Mouse (Mus musculus): Measurements from ENCODE around the gene Herc3. TPM values are rescaled to one million over a fixed set of nuclear protein-coding genes. Genes with fewer than 3 reads are reported as not detected.
A peak's percentile ranks its signal among the peaks of the same experiment; 100 is the strongest.
"Not testable (repeated sequence)": the region's sequence is repeated elsewhere in the genome, so short reads cannot be mapped to it uniquely, and the experiment has no call there.

Herc3 gene
- polyA plus RNA-seq (2016; fragmentation: Nextera tagmentation; extraction: Ambion mirVana) = 7.5 and 8.3 TPM in 2 replicates

DNA sequence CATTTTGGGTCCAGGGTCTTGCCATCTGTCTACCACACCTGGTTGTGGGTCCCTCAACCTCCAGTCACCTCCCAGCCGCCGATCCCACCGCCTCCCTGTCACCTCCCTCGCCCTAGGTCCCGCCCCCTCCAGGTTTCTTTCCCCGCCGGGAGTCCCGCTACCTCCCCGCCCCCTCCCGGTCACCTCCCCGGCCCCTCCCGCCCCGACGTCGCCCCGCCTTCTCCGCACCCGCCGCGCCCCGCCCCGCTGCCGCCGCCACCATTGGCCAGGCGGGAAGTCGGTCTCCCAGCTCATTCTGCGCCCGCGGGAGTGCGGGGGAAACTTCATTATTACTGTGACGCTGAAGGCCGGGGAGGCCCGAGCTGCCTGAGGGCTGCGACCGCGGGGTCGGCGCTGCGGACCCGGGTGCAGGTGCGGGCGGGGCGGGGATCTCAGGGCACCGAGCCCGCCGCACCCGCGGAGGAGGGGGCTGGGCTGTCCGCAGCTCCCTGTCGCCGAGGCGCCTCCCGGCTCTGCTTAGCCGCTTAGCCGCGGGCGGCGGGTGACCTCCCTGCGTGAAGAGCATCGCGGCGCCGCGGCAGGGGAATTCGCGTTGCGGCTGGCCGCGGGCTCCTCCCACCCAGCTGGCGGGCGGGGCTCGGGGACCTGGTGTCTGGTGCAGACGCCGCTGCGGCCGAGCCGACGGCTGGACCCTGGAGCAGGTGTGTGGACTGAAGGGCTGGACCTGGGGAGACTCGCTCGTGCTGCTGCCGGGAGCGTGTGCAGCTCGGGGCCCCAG is at the start of gene Herc3:
Gene Herc3 (plus strand): TSS at position 234 of the 778 bp plus-strand sequence.
- H3K27me3 ChIP-seq = no peaks in the 10 kb centered on the region
- H3K4me3 ChIP-seq (replicated peaks) = peak within 1 kb of the TSS; percentile 82
- ATAC-seq (ENCODE audit: insufficient number of reproducible peaks, insufficient read depth, low FRiP score, low TSS enrichment, low read depth) = peak; percentile 82
- peak within 1 kb of the TSS; percentile 77 for H3K4me2 ChIP-seq
- H3K36me3 ChIP-seq = no peaks in the 10 kb centered on the region
- H3K9ac ChIP-seq (replicated peaks) = peak within 1 kb of the TSS; percentile 79
- WGBS = 2% methylated on average over 75 of the region's 83 CpGs
- H3K27ac ChIP-seq = peak within 1 kb of the TSS; percentile 86
- H3K9me3 ChIP-seq = no peaks in the 10 kb centered on the region
- 0 out of 2 replicates have a peak, but pooled peaks cover 7% of the 10 kb centered on the region for H3K4me1 ChIP-seq (replicated peaks)

DNA sequence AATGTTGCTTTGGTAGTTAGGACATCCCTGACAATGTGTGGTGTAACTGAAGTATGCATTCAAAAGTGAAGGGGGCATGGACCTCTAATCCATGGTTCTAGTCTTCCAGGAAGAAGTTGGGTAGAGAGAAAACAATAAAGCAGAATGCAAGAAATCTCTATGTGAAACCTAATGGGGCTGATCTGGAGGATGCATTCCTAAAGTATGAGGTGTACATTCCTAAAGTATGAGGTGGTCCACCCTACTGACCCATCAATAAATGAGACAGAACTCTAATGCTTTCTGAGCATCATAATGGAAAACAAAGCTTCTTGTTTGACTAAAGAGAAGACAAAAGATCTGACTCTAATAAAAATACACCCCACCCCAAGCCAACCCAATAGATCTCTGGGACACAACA is 29.9 kb upstream of the Herc3 start:
- no peak overlapping the region for H3K4me2 ChIP-seq
- H3K9me3 ChIP-seq = no peaks in the 10 kb centered on the region
- ATAC-seq (ENCODE audit: insufficient number of reproducible peaks, insufficient read depth, low FRiP score, low TSS enrichment, low read depth) = no peak
- H3K9ac ChIP-seq (replicated peaks) = no peak overlapping the region
- no peaks in the 10 kb centered on the region for H3K36me3 ChIP-seq
- H3K27me3 ChIP-seq = no peaks in the 10 kb centered on the region
- H3K27ac ChIP-seq = no peak overlapping the region
- H3K4me3 ChIP-seq (replicated peaks) = no peak overlapping the region
- no peaks in the 10 kb centered on the region for H3K4me1 ChIP-seq (replicated peaks)

DNA sequence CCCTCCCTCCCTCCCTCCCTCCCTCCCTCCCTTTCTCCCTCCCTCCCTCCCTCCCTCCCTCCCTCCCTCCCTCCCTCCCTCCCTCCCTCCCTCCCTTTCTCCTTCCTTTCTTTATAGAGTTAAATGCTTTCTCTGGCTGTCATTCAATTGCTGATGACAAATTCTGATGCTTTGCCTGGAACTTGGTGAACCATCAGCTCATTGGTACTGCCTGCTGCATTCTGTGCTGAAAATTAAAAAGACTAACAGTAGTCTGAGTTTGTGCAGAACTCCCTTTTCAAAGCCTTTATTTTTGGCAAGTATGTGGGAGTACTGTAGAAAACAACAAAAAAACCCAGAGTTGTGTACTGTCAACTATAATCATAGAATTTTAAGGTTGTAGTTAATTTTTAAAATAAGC is 16.9 kb upstream of the Herc3 start:
- no peak overlapping the region for H3K4me2 ChIP-seq
- H3K9ac ChIP-seq (replicated peaks) = no peak overlapping the region
- H3K36me3 ChIP-seq = no peaks in the 10 kb centered on the region
- no peaks in the 10 kb centered on the region for H3K9me3 ChIP-seq
- no peaks in the 10 kb centered on the region for H3K4me1 ChIP-seq (replicated peaks)
- H3K27me3 ChIP-seq = no peaks in the 10 kb centered on the region
- H3K27ac ChIP-seq = no peak overlapping the region
- H3K4me3 ChIP-seq (replicated peaks) = no peak overlapping the region
- no peak for ATAC-seq (ENCODE audit: insufficient number of reproducible peaks, insufficient read depth, low FRiP score, low TSS enrichment, low read depth)

DNA sequence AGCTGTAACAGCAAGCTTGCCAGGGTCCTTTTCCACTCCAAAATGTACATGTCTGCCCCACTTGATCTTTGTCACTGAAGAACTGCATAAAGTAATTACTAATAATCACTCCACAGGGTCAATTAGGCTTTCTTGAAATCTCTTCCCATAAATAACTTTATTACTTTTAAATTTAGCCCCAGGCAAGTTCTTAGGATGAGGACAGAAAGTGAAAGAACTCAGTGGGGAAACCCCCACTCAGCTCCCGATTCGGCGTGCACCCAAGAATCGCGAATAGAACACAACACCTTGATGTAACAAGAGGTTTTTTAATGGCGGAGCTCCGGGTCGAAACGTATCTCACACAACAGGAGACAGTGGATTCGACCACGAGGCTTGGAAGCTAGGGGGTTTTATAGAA is 14.2 kb upstream of the Herc3 start:
- not testable (repeated sequence) for H3K36me3 ChIP-seq; H3K9me3 ChIP-seq; H3K27ac ChIP-seq; ATAC-seq (ENCODE audit: insufficient number of reproducible peaks, insufficient read depth, low FRiP score, low TSS enrichment, low read depth); H3K4me2 ChIP-seq; H3K4me3 ChIP-seq (replicated peaks); H3K9ac ChIP-seq (replicated peaks); H3K4me1 ChIP-seq (replicated peaks); H3K27me3 ChIP-seq
- 94% methylated on average over 5 of the region's 11 CpGs for WGBS

DNA sequence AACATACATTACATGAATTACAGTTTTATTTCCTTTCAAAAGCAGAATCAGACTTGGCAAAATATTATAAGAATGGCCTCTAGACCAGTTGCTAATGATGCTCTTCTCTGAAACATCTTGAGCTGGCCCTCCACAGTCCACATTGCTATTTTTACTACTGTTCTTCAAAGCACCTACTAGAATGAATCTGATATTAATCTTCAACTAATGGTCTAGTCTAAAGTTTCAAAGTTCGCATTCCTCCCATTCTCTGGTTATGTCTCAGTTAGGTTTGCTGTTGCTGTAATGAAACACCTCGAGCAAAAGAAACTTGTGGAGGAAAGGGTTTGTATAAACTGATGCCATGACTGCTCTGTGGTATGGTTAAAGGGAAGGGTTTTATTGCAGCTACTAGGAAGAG is 5.6 kb upstream of the Herc3 start:
- ATAC-seq (ENCODE audit: insufficient number of reproducible peaks, insufficient read depth, low FRiP score, low TSS enrichment, low read depth) = no peak
- no peaks in the 10 kb centered on the region for H3K36me3 ChIP-seq
- H3K27me3 ChIP-seq = no peaks in the 10 kb centered on the region
- no peak overlapping the region for H3K4me2 ChIP-seq
- no peaks in the 10 kb centered on the region for H3K4me1 ChIP-seq (replicated peaks)
- no peak overlapping the region for H3K27ac ChIP-seq
- 73% methylated on average over 2 of the region's 2 CpGs for WGBS
- H3K9ac ChIP-seq (replicated peaks) = no peak overlapping the region
- no peaks in the 10 kb centered on the region for H3K9me3 ChIP-seq
- H3K4me3 ChIP-seq (replicated peaks) = no peak overlapping the region

DNA sequence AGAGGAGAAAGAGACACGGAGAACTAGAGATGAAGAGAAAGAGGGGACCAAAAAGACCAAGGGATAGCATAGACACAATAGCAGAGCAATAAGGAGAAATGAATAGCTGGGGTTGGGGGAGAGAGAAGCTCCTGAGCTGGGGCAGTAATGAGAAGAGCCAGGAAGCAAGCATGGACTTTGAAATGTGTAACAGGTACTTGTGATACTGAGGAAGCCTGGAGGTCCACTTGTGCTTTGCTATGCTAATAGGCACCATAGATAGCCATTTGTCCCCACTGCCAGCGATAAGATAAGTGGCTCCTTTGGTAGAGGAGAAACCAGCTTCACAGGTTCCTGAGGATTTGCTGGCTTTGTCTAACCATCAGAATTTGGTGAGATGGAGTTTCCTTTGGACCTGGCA is 5.2 kb upstream of the Herc3 start:
- Histone ChIP-seq H3K4me1 (replicated peaks) (no peaks in the 10 kb centered on the region), H3K4me2 (no peak overlapping the region), H3K36me3 (no peaks in the 10 kb centered on the region), H3K27me3 (no peaks in the 10 kb centered on the region), H3K9me3 (no peaks in the 10 kb centered on the region), H3K27ac (no peak overlapping the region), H3K9ac (replicated peaks) (no peak overlapping the region), H3K4me3 (replicated peaks) (no peak overlapping the region)
- 70% methylated on average over 2 of the region's 2 CpGs for WGBS
- no peak for ATAC-seq (ENCODE audit: insufficient number of reproducible peaks, insufficient read depth, low FRiP score, low TSS enrichment, low read depth)

DNA sequence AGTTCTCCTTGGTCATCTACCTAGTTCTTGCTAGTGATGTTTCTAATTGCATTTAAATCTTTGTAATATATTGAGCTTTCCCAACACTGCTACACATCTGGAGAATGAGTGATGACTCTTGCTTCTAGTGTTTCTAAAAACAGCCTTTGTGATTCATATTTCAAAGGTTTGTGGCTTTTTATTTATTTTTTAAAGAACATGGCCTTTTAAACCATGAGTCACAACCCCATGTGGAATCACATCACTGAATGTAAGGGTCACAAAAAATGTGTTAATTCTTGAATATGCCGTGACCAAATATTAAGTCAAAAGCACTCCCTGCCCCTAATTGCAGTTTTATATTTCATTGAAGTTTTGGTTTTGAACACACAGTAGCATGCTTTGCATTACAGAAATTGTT is 2.7 kb upstream of the Herc3 start:
- H3K27me3 ChIP-seq = no peaks in the 10 kb centered on the region
- no peak overlapping the region for H3K27ac ChIP-seq
- no peak overlapping the region for H3K4me3 ChIP-seq (replicated peaks)
- no peaks in the 10 kb centered on the region for H3K9me3 ChIP-seq
- ATAC-seq (ENCODE audit: insufficient number of reproducible peaks, insufficient read depth, low FRiP score, low TSS enrichment, low read depth) = no peak
- H3K4me2 ChIP-seq = no peak overlapping the region
- H3K9ac ChIP-seq (replicated peaks) = no peak overlapping the region
- H3K4me1 ChIP-seq (replicated peaks) = 0 out of 2 replicates have a peak, but pooled peaks cover 7% of the 10 kb centered on the region
- WGBS = 80% methylated on average over 1 of the region's 1 CpGs
- no peaks in the 10 kb centered on the region for H3K36me3 ChIP-seq

DNA sequence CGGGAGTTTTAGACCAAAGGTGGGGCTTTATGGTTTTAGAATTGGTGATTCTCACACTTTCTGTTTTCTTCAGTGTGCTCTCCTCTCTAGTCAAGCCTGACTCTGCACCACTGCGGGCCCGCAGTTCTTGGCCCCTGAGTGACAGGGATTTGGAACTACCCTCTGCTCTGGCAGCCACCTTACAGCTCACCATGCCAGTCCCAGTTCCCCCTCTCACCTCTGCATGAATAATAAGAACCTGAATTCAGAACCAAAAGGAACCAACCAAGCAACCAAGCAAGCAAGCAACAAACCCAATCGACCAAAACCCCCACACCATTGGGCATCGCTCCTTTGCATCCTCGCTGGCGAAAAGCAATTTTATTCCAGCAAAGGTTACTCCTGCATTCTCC is 429 bp upstream of the Herc3 start:
- H3K36me3 ChIP-seq = no peaks in the 10 kb centered on the region
- H3K9ac ChIP-seq (replicated peaks) = peak overlapping the region; percentile 79; the same call in 1 of the 2 replicates
- H3K4me3 ChIP-seq (replicated peaks) = peak overlapping the region; percentile 82
- WGBS = 14% methylated on average over 7 of the region's 7 CpGs
- H3K4me2 ChIP-seq = peak overlapping the region; percentile 77
- H3K27ac ChIP-seq = no peak overlapping the region
- H3K9me3 ChIP-seq = no peaks in the 10 kb centered on the region
- 0 out of 2 replicates have a peak, but pooled peaks cover 7% of the 10 kb centered on the region for H3K4me1 ChIP-seq (replicated peaks)
- no peaks in the 10 kb centered on the region for H3K27me3 ChIP-seq
- ATAC-seq (ENCODE audit: insufficient number of reproducible peaks, insufficient read depth, low FRiP score, low TSS enrichment, low read depth) = 0 out of 2 replicates have a peak, but pooled peaks have one; percentile 21

DNA sequence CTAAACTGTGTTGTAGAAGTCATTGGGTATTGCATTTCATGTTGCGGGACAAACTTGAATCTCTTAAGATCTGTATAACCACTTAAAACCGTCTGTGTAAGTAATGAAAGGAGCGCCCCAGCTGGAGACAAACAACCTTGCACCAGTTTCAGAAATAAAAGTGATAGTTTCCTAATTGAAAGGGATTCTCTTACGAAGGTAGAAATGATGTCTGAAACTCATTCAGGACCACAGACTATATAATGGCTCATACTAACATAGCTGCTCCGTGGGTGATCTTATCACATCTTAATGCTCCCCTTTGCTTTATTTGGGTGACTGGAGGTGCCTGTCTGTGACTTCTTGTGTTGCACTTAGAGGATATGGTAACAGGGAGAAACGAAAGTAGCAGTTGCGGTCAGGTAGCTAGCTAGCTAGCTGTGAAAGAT is 1.3 kb downstream of the Herc3 start:
- WGBS = 32% methylated on average over 7 of the region's 7 CpGs
- H3K4me3 ChIP-seq (replicated peaks) = peak overlapping the region; percentile 82
- no peak overlapping the region for H3K9ac ChIP-seq (replicated peaks)
- ATAC-seq (ENCODE audit: insufficient number of reproducible peaks, insufficient read depth, low FRiP score, low TSS enrichment, low read depth) = no peak
- no peak overlapping the region for H3K27ac ChIP-seq
- peak overlapping the region; percentile 77 for H3K4me2 ChIP-seq
- 0 out of 2 replicates have a peak, but pooled peaks cover 7% of the 10 kb centered on the region for H3K4me1 ChIP-seq (replicated peaks)
- H3K27me3 ChIP-seq = no peaks in the 10 kb centered on the region
- no peaks in the 10 kb centered on the region for H3K9me3 ChIP-seq
- no peaks in the 10 kb centered on the region for H3K36me3 ChIP-seq

DNA sequence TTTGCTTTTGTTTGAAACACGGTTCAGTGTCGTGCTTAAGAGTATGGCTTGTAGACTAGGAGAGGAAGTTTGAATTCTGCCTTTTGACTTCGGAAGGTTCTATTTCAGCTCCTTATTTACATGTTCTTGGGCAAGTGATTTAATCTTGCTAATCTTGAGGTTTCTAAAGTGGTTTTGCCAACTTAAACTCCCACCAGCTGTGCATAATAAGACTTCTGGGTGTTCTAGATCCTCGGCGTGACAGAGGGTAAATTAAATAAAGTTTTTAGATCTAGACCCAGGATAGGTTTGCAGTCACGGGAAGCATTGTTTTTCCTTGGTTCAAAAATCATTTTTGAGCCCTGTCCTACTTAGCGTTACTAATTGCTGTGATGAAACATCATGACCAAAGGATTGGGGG is 3.2 kb downstream of the Herc3 start:
- Histone ChIP-seq H3K4me1 (replicated peaks) (0 out of 2 replicates have a peak, but pooled peaks cover 7% of the 10 kb centered on the region), H3K36me3 (no peaks in the 10 kb centered on the region), H3K4me3 (replicated peaks) (no peak overlapping the region), H3K27ac (no peak overlapping the region), H3K4me2 (no peak overlapping the region), H3K9me3 (no peaks in the 10 kb centered on the region), H3K9ac (replicated peaks) (no peak overlapping the region), H3K27me3 (no peaks in the 10 kb centered on the region)
- WGBS = 87% methylated on average over 7 of the region's 7 CpGs
- ATAC-seq (ENCODE audit: insufficient number of reproducible peaks, insufficient read depth, low FRiP score, low TSS enrichment, low read depth) = no peak

DNA sequence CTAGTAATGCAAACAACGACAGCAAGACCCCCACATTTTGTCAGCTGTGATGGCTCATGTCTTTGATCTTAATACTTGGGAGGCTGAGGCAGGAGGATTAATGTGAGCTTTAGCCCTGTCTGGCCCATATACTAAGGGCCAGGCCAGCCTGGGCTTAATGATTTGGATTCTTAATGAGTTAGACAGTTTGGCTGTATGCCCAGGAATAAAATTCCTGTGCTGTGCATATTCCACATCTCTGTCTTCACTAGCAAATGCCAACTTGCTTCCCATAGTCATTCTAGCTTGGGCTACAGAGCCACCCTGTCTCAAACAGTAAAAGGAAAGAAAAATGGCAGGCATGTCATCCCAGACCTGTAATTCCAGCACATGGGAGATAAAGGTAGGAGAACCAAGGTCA is 4.3 kb downstream of the Herc3 start:
- H3K27ac ChIP-seq = no peak overlapping the region
- H3K9ac ChIP-seq (replicated peaks) = no peak overlapping the region
- ATAC-seq (ENCODE audit: insufficient number of reproducible peaks, insufficient read depth, low FRiP score, low TSS enrichment, low read depth) = no peak
- no peaks in the 10 kb centered on the region for H3K9me3 ChIP-seq
- H3K36me3 ChIP-seq = no peaks in the 10 kb centered on the region
- H3K4me1 ChIP-seq (replicated peaks) = 0 out of 2 replicates have a peak, but pooled peaks cover 7% of the 10 kb centered on the region
- no peaks in the 10 kb centered on the region for H3K27me3 ChIP-seq
- 83% methylated on average over 1 of the region's 1 CpGs for WGBS
- no peak overlapping the region for H3K4me2 ChIP-seq
- H3K4me3 ChIP-seq (replicated peaks) = no peak overlapping the region

DNA sequence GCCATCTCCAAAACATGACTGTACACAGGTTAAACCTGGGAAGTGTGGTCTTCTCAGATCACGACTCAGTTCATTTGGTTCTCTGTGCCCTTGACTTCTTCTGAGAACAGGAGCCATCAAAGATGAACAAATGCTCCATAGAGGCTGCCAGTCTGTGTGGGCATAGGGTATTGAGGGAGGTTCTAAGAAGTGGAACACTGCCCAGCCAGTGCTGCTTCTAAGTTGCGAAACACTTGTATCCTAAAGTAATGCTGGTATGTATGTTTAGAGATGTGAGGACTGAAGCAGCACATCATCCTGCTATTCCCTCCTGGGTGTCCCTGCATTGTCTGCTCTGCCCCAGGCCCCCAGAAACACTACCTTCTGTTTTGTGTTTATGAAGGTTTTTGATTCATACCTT is 5.2 kb downstream of the Herc3 start:
- Histone ChIP-seq H3K4me2 (no peak overlapping the region), H3K36me3 (no peaks in the 10 kb centered on the region), H3K9me3 (no peaks in the 10 kb centered on the region), H3K4me1 (replicated peaks) (0 out of 2 replicates have a peak, but pooled peaks cover 7% of the 10 kb centered on the region), H3K27me3 (no peaks in the 10 kb centered on the region), H3K9ac (replicated peaks) (no peak overlapping the region), H3K4me3 (replicated peaks) (no peak overlapping the region), H3K27ac (no peak overlapping the region)
- 89% methylated on average over 2 of the region's 2 CpGs for WGBS
- no peak for ATAC-seq (ENCODE audit: insufficient number of reproducible peaks, insufficient read depth, low FRiP score, low TSS enrichment, low read depth)

All from limb, embryonic 12.5 days (tissue).